Mouse (Mus musculus) NIH3T3 (cell line): ENCODE measurements around the gene Mchr1.
"Not testable (repeated sequence)": the region's sequence is repeated elsewhere in the genome, so short reads cannot be mapped to it uniquely, and the experiment has no call there.

Source experiments
- DNase-seq: peaks from one replicate; pipeline ENCODE4 v3.0.0-alpha.2; 2012; ENCODE audit warnings: low read depth

Mchr1 gene

GRCm38 (mm10) chr15:81235086-81235920 lies at the start of gene Mchr1:
Gene Mchr1 (plus strand): TSS chr15:81235499.
- DNase-seq = no peak

DNA sequence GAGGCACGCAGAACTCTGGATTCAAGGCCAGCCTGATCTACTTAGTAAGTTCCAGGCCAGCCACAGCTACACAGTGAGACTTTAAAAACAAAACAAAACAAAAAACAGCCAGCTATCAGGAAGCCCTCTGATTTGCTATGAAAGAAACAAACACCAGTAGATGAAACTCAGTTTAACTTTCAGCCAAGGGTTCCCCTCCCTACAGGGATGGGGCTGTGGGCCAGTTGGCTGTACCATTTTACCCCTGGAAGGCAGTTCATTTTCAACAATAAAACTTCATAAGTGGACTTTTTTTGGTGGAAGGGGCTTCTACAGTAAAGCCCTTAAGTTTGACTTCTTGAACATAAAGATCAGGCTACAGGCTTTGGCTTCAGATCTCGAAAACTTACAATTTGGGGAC lies 46.2 kb upstream of the Mchr1 start:
- DNase-seq = no peak

- peak; percentile 42 for DNase-seq
Observed at GRCm38 (mm10) chr15:81190011-81190629, 45.2 kb upstream of the Mchr1 start.

DNA sequence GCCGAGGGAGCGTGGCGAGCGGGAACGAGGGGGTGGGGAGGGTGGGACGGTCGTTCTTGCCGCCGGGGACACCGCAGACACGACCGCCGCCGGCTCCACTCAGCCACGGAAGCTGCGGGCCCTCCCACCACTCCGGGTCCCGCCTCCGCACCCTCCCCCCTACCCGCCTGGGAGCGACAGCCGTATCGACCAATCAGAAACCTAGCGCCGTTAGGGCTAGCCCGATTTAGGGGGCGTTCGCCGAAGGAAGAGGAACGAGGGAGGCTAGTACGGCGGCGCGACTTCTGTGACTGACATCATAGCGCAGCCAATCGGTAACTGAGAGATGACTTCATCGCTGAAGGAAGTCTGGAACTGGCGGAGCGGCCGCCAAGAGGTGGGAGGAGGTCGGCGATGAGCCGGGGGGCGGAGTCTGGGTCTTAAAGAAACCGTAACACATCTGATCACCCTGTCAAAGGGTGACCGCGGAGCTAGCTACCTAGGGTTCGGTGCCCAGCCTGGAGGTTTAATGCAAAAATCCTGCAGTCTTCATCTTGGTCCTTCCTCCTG lies 44.6 kb upstream of the Mchr1 start, which contains the start of gene Mrtfa:
Gene Mrtfa (minus strand): TSS at position 128 of the 549 bp plus-strand sequence.
- DNase-seq = peak; percentile 99

- DNase-seq = no peak
Observed at GRCm38 (mm10) chr15:81191303-81191702, 44.0 kb upstream of the Mchr1 start.

GRCm38 (mm10) chr15:81192316-81192715 lies 43.0 kb upstream of the Mchr1 start:
- DNase-seq = peak; percentile 83

DNA sequence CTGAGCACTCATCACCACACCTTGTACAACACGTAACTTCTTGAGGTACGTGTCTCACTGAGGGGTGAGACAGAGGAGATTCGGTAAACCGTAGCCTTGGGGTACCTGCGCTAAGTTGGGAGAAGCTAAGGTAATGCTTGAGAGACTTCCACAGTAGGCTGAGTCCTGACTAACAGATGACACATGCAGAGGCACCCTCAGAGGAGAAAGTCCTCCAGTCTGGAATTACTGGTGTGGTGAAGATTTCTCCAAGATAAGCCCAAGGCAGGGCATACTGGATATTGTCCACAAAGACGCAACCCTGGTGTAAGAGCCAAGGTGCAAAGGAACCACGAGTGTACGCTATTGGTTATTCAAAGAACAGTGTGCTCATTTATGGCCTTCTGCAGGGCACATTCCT lies 42.4 kb upstream of the Mchr1 start:
- peak; percentile 24 for DNase-seq

- no peak for DNase-seq
Observed at GRCm38 (mm10) chr15:81194791-81195190, 40.5 kb upstream of the Mchr1 start.

DNA sequence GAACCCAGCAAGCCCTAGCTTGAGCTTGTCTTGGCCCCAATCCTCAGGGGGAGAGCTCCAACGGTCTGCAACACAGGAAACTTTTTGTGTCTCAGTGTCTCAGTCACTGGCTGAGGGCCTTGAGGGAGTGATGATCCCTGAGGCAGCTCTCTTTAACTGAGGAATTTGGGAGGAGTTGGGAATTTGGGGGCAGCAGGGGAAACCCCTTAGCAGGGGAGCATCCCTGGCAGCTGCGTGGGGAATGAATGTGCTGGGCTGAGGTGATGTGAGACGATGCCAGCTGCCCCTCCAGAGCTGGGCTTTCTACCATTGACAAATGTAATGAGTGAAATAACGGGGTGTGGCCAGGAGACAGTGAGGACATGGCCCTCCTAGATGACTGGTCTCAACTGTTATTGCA lies 39.9 kb upstream of the Mchr1 start:
- no peak for DNase-seq

- no peak for DNase-seq
Observed at GRCm38 (mm10) chr15:81197197-81197596, 38.1 kb upstream of the Mchr1 start.

GRCm38 (mm10) chr15:81198447-81198846 lies 36.9 kb upstream of the Mchr1 start:
- DNase-seq = no peak

- DNase-seq = peak; percentile 94
Observed at GRCm38 (mm10) chr15:81199372-81199959, 35.8 kb upstream of the Mchr1 start.

- DNase-seq = no peak
Observed at GRCm38 (mm10) chr15:81202462-81202861, 32.8 kb upstream of the Mchr1 start.

GRCm38 (mm10) chr15:81210496-81210895 lies 24.8 kb upstream of the Mchr1 start:
- no peak for DNase-seq

DNA sequence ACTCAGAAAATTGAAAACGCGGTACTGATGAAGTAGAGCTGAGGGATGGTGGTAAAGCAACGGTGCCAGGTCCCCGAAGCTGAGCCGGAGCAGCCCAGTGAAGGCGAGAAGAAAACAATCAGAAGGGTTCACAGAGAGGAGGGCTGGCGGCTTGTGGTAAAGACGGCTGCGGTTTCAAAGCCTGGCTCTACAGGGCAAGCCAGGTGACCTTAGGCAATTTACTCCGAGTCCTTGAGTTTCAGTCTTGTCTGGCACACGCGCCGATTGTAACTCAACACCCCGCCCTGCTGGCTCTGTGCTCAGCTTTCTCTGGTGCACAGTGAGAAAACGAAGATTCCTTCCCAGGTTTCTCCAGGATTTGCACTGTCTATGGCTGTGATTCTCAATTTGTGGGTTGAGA lies 22.3 kb upstream of the Mchr1 start:
- DNase-seq = peak; percentile 84

DNA sequence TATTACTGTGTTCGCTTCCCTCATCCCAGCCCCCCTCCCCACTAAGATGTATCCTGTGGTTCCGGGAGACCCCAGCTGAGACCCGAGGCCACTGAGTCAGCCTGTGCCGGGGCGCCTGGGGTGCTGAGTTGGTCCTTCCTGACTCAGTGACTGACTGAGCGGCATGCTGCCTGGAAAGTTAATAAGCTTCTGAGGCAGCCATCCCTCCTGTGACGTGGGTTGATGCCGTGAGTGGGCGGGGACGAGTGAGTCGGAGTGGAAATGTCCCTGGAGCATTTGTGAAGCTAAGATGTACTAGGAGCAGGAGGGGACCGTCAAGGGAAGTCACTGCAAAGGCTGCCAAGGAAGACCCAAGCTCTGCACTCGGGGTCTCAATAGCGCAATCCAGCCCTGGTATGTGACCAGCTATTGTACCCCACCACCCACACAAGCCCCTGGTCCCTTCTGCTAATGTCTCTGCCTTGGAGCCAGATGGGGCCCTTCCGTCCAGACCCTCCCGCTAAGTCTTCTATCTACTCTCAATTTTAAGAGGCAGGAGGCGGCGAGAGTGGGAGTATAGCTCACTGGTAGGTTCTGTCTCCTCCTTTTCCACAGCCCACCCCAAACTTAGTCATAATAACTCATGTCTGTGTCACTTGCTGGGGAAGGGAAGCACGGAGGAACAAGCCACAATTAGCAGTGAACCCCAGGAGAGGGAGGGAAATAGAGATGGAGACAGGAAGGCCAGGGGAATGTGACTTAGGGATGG lies 18.2 kb upstream of the Mchr1 start:
- DNase-seq = peak; percentile 92

- DNase-seq = peak; percentile 32
Observed at GRCm38 (mm10) chr15:81219054-81219453, 16.2 kb upstream of the Mchr1 start.

DNA sequence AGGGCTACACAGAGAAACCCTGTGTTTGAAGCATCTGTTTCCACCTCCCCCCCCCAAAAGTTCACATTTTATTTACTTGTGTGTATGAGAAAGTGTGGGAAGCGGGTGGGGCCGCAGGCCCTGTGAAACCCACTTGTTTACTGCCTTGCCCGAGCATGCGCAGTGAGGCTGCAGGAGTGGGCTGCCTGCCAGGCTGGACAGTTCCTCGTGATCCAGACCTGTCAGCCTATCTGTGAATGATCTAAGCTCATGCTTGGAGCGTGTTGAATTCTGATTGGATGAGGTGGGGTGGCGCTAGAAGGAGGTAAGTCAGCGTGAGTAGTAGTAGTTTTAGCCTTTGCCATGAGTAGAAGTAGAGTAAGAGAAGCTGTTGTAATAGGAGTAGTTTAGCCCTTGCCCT lies 15.2 kb upstream of the Mchr1 start:
- not testable (repeated sequence) for DNase-seq

- no peak for DNase-seq
Observed at GRCm38 (mm10) chr15:81221446-81221845, 13.9 kb upstream of the Mchr1 start.

DNA sequence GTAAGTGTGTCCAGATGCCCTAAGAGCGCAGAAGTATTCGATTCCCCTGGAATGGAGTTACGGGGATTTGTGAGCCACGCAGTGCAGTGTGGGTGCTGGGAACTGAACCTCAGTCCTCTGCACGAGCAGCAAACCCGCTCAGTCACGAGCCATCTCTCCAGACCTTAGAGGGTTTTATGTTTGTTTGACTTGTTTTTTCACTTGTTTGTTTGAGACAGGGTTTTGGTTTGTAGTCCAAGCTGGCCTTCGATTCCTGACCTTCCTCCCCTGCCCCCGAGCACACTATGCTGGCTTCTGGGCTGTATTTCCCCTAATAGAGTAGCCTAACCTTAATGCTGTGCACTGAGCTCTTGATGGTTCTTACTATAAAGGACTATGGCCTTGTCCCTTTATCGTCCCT lies 10.3 kb upstream of the Mchr1 start:
- no peak for DNase-seq

DNA sequence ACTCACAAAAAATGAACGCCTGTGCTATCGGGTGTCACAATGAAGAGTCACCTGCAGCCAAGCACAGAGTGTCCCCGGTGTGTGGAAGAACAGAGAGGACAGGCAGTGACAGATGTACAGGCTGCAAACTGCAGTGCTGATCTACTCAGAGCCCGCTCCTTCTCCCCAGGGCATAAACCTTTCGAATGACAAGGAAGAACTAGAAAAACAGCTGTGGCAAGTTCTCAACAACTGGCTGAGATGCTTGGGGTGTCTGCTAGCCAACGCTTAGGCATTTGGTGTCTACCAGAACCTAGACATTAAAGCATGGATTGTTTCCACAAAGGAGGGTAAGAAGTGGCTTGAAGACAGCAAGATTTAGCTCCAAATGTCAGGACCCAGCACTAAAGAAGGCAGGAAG lies 9.6 kb upstream of the Mchr1 start:
- DNase-seq = no peak

GRCm38 (mm10) chr15:81226796-81227195 lies 8.5 kb upstream of the Mchr1 start:
- no peak for DNase-seq
